Mouse (Mus musculus) forebrain, embryonic 12.5 days (tissue): Measurements from ENCODE around the gene Myo18a. TPM values are rescaled to one million over a fixed set of nuclear protein-coding genes. Genes with fewer than 3 reads are reported as not detected.
A peak's percentile ranks its signal among the peaks of the same experiment; 100 is the strongest.

Experiments used
- ATAC-seq: fragments of 200-750 bp; cut with Nextera tagmentation; 2 replicates; pipeline ENCODE4 v1.8.0; 2017; ENCODE audit warnings: moderate TSS enrichment; ENCODE audit not compliant: low FRiP score
- H3K27ac ChIP-seq: fragments of 300-500 bp; sonication (generic); 2 replicates; pipeline ENCODE4 v1.5.1; 2016; ENCODE audit warnings: mild to moderate bottlenecking
- H3K27me3 ChIP-seq: fragments of 300-500 bp; sonication (generic); 2 replicates; pipeline ENCODE4 v1.6.1; 2016; ENCODE audit warnings: mild to moderate bottlenecking
- H3K36me3 ChIP-seq: fragments of 300-500 bp; sonication (generic); replicated peaks from 2 replicates; pipeline ENCODE4 v1.6.1; 2016; ENCODE audit warnings: mild to moderate bottlenecking
- H3K4me1 ChIP-seq: fragments of 300-500 bp; sonication (generic); 2 replicates; pipeline ENCODE4 v1.6.1; 2016
- H3K4me2 ChIP-seq: fragments of 300-500 bp; sonication (generic); 2 replicates; pipeline ENCODE4 v1.6.1; 2016; ENCODE audit warnings: mild to moderate bottlenecking, moderate library complexity
- H3K4me3 ChIP-seq: fragments of 300-500 bp; sonication (generic); replicated peaks from 2 replicates; pipeline ENCODE4 v1.5.1; 2016; ENCODE audit warnings: mild to moderate bottlenecking
- H3K9ac ChIP-seq: fragments of 300-500 bp; sonication (generic); 2 replicates; pipeline ENCODE4 v1.6.1; 2016; ENCODE audit warnings: mild to moderate bottlenecking
- H3K9me3 ChIP-seq: fragments of 300-500 bp; sonication (generic); 2 replicates; pipeline ENCODE4 v1.6.1; 2016
- WGBS: fragments of 180-500 bp; shearing (Covaris S2); methylation state at CpG from one replicate; pipeline ENCODE4 v1.1.7; 2016; 5-methylcytosine and 5-hydroxymethylcytosine counted together
- polyA plus RNA-seq: library from polyadenylated mRNA; unstranded; fragments of >200 nt; fragmentation: Nextera tagmentation; extraction: Ambion mirVana; gene quantifications from 2 replicates; pipeline ENCODE4 v1.2.1, GENCODE M21; 2016

Myo18a gene
- polyA plus RNA-seq, 1 experiment from 2014 or later, result 49.4 TPM

GRCm38 (mm10) chr11:77806855-77807254, 43.8 kb downstream of the Myo18a start:
- 85% methylated on average over 6 of the region's 6 CpGs for WGBS
- Histone ChIP-seq H3K36me3 (no peaks in the 10 kb centered on the region), H3K9ac (no peak overlapping the region), H3K27ac (no peak overlapping the region), H3K9me3 (no peaks in the 10 kb centered on the region), H3K27me3 (no peaks in the 10 kb centered on the region), H3K4me3 (no peak overlapping the region), H3K4me1 (peaks cover 40% of the 10 kb centered on the region), H3K4me2 (no peak overlapping the region)
- no peak for ATAC-seq

- no peaks in the 10 kb centered on the region for H3K27me3 ChIP-seq
- H3K36me3 ChIP-seq, result peaks cover 8% of the 10 kb centered on the region; the same call in 1 of the 2 replicates
- H3K4me2 ChIP-seq, result no peak overlapping the region; the same call in 1 of the 2 replicates
- 6% methylated on average over 5 of the region's 5 CpGs for WGBS
- H3K27ac ChIP-seq, result 0 out of 2 replicates have a peak overlapping the region, but pooled peaks have one; percentile 14
- no peak overlapping the region for H3K4me3 ChIP-seq
- peaks cover 37% of the 10 kb centered on the region for H3K4me1 ChIP-seq
- H3K9ac ChIP-seq, result no peak overlapping the region
- no peaks in the 10 kb centered on the region for H3K9me3 ChIP-seq
- no peak for ATAC-seq
Measured at GRCm38 (mm10) chr11:77808051-77808465, 45.0 kb downstream of the Myo18a start.

- Histone ChIP-seq H3K4me3 (no peak overlapping the region), H3K9me3 (no peaks in the 10 kb centered on the region), H3K4me2 (no peak overlapping the region), H3K9ac (no peak overlapping the region), H3K27ac (no peak overlapping the region), H3K27me3 (no peaks in the 10 kb centered on the region), H3K4me1 (peaks cover 37% of the 10 kb centered on the region), H3K36me3 (peaks cover 8% of the 10 kb centered on the region; the same call in 1 of the 2 replicates)
- WGBS, result 71% methylated on average over 4 of the region's 4 CpGs
- ATAC-seq, result no peak
Measured at GRCm38 (mm10) chr11:77809215-77809614, 46.2 kb downstream of the Myo18a start.

- H3K4me3 ChIP-seq, result no peak overlapping the region
- peaks cover 8% of the 10 kb centered on the region; the same call in 1 of the 2 replicates for H3K36me3 ChIP-seq
- no peaks in the 10 kb centered on the region for H3K27me3 ChIP-seq
- H3K9me3 ChIP-seq, result no peaks in the 10 kb centered on the region
- no peak for ATAC-seq
- H3K4me1 ChIP-seq, result peaks cover 34% of the 10 kb centered on the region
- no peak overlapping the region for H3K4me2 ChIP-seq
- no peak overlapping the region for H3K27ac ChIP-seq
- WGBS, result 93% methylated on average over 6 of the region's 6 CpGs
- H3K9ac ChIP-seq, result no peak overlapping the region
Measured at GRCm38 (mm10) chr11:77810018-77810417, 47.0 kb downstream of the Myo18a start.

GRCm38 (mm10) chr11:77813969-77814368, 50.9 kb downstream of the Myo18a start:
- no peak overlapping the region for H3K27ac ChIP-seq
- no peaks in the 10 kb centered on the region for H3K9me3 ChIP-seq
- peaks cover 4% of the 10 kb centered on the region; the same call in 1 of the 2 replicates for H3K4me1 ChIP-seq
- H3K27me3 ChIP-seq, result no peaks in the 10 kb centered on the region
- ATAC-seq, result no peak
- H3K9ac ChIP-seq, result no peak overlapping the region
- 89% methylated on average over 2 of the region's 2 CpGs for WGBS
- H3K4me2 ChIP-seq, result no peak overlapping the region
- no peak overlapping the region for H3K4me3 ChIP-seq
- peaks cover 22% of the 10 kb centered on the region for H3K36me3 ChIP-seq

- H3K27ac ChIP-seq, result no peak overlapping the region
- no peak overlapping the region for H3K4me3 ChIP-seq
- H3K36me3 ChIP-seq, result peaks cover 40% of the 10 kb centered on the region
- 22% methylated on average over 3 of the region's 3 CpGs for WGBS
- H3K9me3 ChIP-seq, result no peaks in the 10 kb centered on the region
- no peak overlapping the region for H3K9ac ChIP-seq
- H3K4me2 ChIP-seq, result no peak overlapping the region
- no peaks in the 10 kb centered on the region for H3K27me3 ChIP-seq
- no peaks in the 10 kb centered on the region for H3K4me1 ChIP-seq
- ATAC-seq, result 0 out of 2 replicates have a peak, but pooled peaks have one; percentile 58
Measured at GRCm38 (mm10) chr11:77816003-77816402, 53.0 kb downstream of the Myo18a start.

GRCm38 (mm10) chr11:77821648-77822047, 58.6 kb downstream of the Myo18a start:
- peaks cover 61% of the 10 kb centered on the region for H3K36me3 ChIP-seq
- ATAC-seq, result no peak
- no peak overlapping the region for H3K27ac ChIP-seq
- 13% methylated on average over 8 of the region's 8 CpGs for WGBS
- no peak overlapping the region for H3K9ac ChIP-seq
- no peak overlapping the region for H3K4me3 ChIP-seq
- H3K27me3 ChIP-seq, result peaks cover 25% of the 10 kb centered on the region
- no peak overlapping the region for H3K4me2 ChIP-seq
- H3K4me1 ChIP-seq, result peaks cover 16% of the 10 kb centered on the region
- no peaks in the 10 kb centered on the region for H3K9me3 ChIP-seq

GRCm38 (mm10) chr11:77822781-77823180, 59.7 kb downstream of the Myo18a start:
- Histone ChIP-seq H3K4me1 (peaks cover 26% of the 10 kb centered on the region), H3K36me3 (peaks cover 60% of the 10 kb centered on the region), H3K4me2 (no peak overlapping the region), H3K27ac (no peak overlapping the region), H3K4me3 (no peak overlapping the region), H3K9ac (no peak overlapping the region), H3K9me3 (no peaks in the 10 kb centered on the region), H3K27me3 (peaks cover 29% of the 10 kb centered on the region)
- WGBS, result 14% methylated on average over 7 of the region's 7 CpGs
- no peak for ATAC-seq

GRCm38 (mm10) chr11:77825853-77826252, 62.8 kb downstream of the Myo18a start:
- H3K27me3 ChIP-seq, result peaks cover 39% of the 10 kb centered on the region
- H3K4me2 ChIP-seq, result no peak overlapping the region
- H3K9me3 ChIP-seq, result no peaks in the 10 kb centered on the region
- no peak for ATAC-seq
- 0 out of 2 replicates have a peak overlapping the region, but pooled peaks have one; percentile 6 for H3K27ac ChIP-seq
- no peak overlapping the region for H3K9ac ChIP-seq
- no peak overlapping the region for H3K4me3 ChIP-seq
- peaks cover 46% of the 10 kb centered on the region for H3K4me1 ChIP-seq
- 1% methylated on average over 5 of the region's 5 CpGs for WGBS
- H3K36me3 ChIP-seq, result peaks cover 56% of the 10 kb centered on the region

- Histone ChIP-seq H3K27me3 (peaks cover 39% of the 10 kb centered on the region), H3K36me3 (peaks cover 54% of the 10 kb centered on the region), H3K4me1 (peaks cover 49% of the 10 kb centered on the region), H3K9me3 (no peaks in the 10 kb centered on the region), H3K27ac (0 out of 2 replicates have a peak overlapping the region, but pooled peaks have one; percentile 6), H3K9ac (no peak overlapping the region), H3K4me3 (no peak overlapping the region), H3K4me2 (no peak overlapping the region)
- 50% methylated on average over 3 of the region's 3 CpGs for WGBS
- no peak for ATAC-seq
Measured at GRCm38 (mm10) chr11:77826311-77826710, 63.3 kb downstream of the Myo18a start.

GRCm38 (mm10) chr11:77827241-77827995, 64.4 kb downstream of the Myo18a start:
- peaks cover 57% of the 10 kb centered on the region for H3K36me3 ChIP-seq
- ATAC-seq, result peak; percentile 63
- H3K4me2 ChIP-seq, result no peak overlapping the region
- H3K4me3 ChIP-seq, result no peak overlapping the region
- peaks cover 47% of the 10 kb centered on the region for H3K4me1 ChIP-seq
- peaks cover 39% of the 10 kb centered on the region for H3K27me3 ChIP-seq
- H3K9ac ChIP-seq, result no peak overlapping the region
- 53% methylated on average over 18 of the region's 18 CpGs for WGBS
- H3K9me3 ChIP-seq, result no peaks in the 10 kb centered on the region
- H3K27ac ChIP-seq, result no peak overlapping the region

- H3K27ac ChIP-seq, result no peak overlapping the region
- H3K4me1 ChIP-seq, result peaks cover 41% of the 10 kb centered on the region
- no peaks in the 10 kb centered on the region for H3K9me3 ChIP-seq
- H3K27me3 ChIP-seq, result peaks cover 39% of the 10 kb centered on the region
- peaks cover 62% of the 10 kb centered on the region for H3K36me3 ChIP-seq
- WGBS, result 89% methylated on average over 5 of the region's 5 CpGs
- H3K9ac ChIP-seq, result no peak overlapping the region
- ATAC-seq, result no peak
- no peak overlapping the region for H3K4me3 ChIP-seq
- H3K4me2 ChIP-seq, result no peak overlapping the region
Measured at GRCm38 (mm10) chr11:77828163-77828562, 65.1 kb downstream of the Myo18a start.
